Mouse (Mus musculus): ENCODE measurements around the gene Vangl1. TPM values are rescaled to one million over a fixed set of nuclear protein-coding genes. Genes with fewer than 3 reads are reported as not detected.

The Vangl1 gene
- total and polyA plus RNA-seq, 2 experiments from 2014 or later, result 5.7 to 6.5 TPM

GRCm38 (mm10) chr3:102145645-102146386 is 58.7 kb downstream of the Vangl1 start:
- no peak for TF ChIP-seq CTCF (IDR thresholded peaks at IDR 0.05; ENCODE audit: low read depth)
- no peak overlapping the region for H3K9ac ChIP-seq
- no peak overlapping the region for H3K27ac ChIP-seq (ENCODE audit: low read depth, low read length)
- ATAC-seq, result peak; percentile 10; the same call in 1 of the 2 replicates
- no peaks in the 10 kb centered on the region for H3K9me3 ChIP-seq (ENCODE audit: low read length)
- 13% methylated on average over 6 of the region's 6 CpGs for WGBS
- H3K27me3 ChIP-seq (ENCODE audit: insufficient read depth, low read length), result no peaks in the 10 kb centered on the region
- H3K36me3 ChIP-seq (ENCODE audit: insufficient read depth), result no peaks in the 10 kb centered on the region
- no peak overlapping the region for H3K4me3 ChIP-seq (ENCODE audit: low read depth, low read length)
- H3K4me1 ChIP-seq (ENCODE audit: insufficient read depth), result no peaks in the 10 kb centered on the region
- DNase-seq, result no peak
- H3K4me2 ChIP-seq (ENCODE audit: low read depth), result no peak overlapping the region

GRCm38 (mm10) chr3:102144401-102144800 is 60.1 kb downstream of the Vangl1 start:
- TF ChIP-seq CTCF (IDR thresholded peaks at IDR 0.05; ENCODE audit: low read depth), result no peak
- no peaks in the 10 kb centered on the region for H3K4me1 ChIP-seq (ENCODE audit: insufficient read depth)
- no peak overlapping the region for H3K4me3 ChIP-seq (ENCODE audit: low read depth, low read length)
- H3K27me3 ChIP-seq (ENCODE audit: insufficient read depth, low read length), result no peaks in the 10 kb centered on the region
- no peak overlapping the region for H3K4me2 ChIP-seq (ENCODE audit: low read depth)
- no peak for ATAC-seq
- H3K9me3 ChIP-seq (ENCODE audit: low read length), result no peaks in the 10 kb centered on the region
- no peaks in the 10 kb centered on the region for H3K36me3 ChIP-seq (ENCODE audit: insufficient read depth)
- no peak for DNase-seq
- H3K9ac ChIP-seq, result no peak overlapping the region
- no peak overlapping the region for H3K27ac ChIP-seq (ENCODE audit: low read depth, low read length)
- WGBS, result 98% methylated on average over 4 of the region's 4 CpGs

GRCm38 (mm10) chr3:102143536-102143935 is 61.0 kb downstream of the Vangl1 start:
- no peak overlapping the region for H3K9ac ChIP-seq
- no peak for TF ChIP-seq CTCF (IDR thresholded peaks at IDR 0.05; ENCODE audit: low read depth)
- no peak overlapping the region for H3K4me3 ChIP-seq (ENCODE audit: low read depth, low read length)
- 95% methylated on average over 3 of the region's 3 CpGs for WGBS
- no peaks in the 10 kb centered on the region for H3K9me3 ChIP-seq (ENCODE audit: low read length)
- H3K4me1 ChIP-seq (ENCODE audit: insufficient read depth), result no peaks in the 10 kb centered on the region
- no peaks in the 10 kb centered on the region for H3K27me3 ChIP-seq (ENCODE audit: insufficient read depth, low read length)
- ATAC-seq (no peak), DNase-seq (no peak)
- no peak overlapping the region for H3K27ac ChIP-seq (ENCODE audit: low read depth, low read length)
- H3K4me2 ChIP-seq (ENCODE audit: low read depth), result no peak overlapping the region
- H3K36me3 ChIP-seq (ENCODE audit: insufficient read depth), result no peaks in the 10 kb centered on the region

- no peaks in the 10 kb centered on the region for H3K9me3 ChIP-seq (ENCODE audit: low read length)
- WGBS, result 96% methylated on average over 4 of the region's 4 CpGs
- no peak overlapping the region for H3K9ac ChIP-seq
- H3K36me3 ChIP-seq (ENCODE audit: insufficient read depth), result no peaks in the 10 kb centered on the region
- no peak for TF ChIP-seq CTCF (IDR thresholded peaks at IDR 0.05; ENCODE audit: low read depth)
- no peak overlapping the region for H3K27ac ChIP-seq (ENCODE audit: low read depth, low read length)
- no peak overlapping the region for H3K4me2 ChIP-seq (ENCODE audit: low read depth)
- ATAC-seq, result no peak
- DNase-seq, result no peak
- no peaks in the 10 kb centered on the region for H3K27me3 ChIP-seq (ENCODE audit: insufficient read depth, low read length)
- no peaks in the 10 kb centered on the region for H3K4me1 ChIP-seq (ENCODE audit: insufficient read depth)
- H3K4me3 ChIP-seq (ENCODE audit: low read depth, low read length), result no peak overlapping the region
These were observed 61.5 kb downstream of the Vangl1 start for GRCm38 (mm10) chr3:102142947-102143346.

GRCm38 (mm10) chr3:102141893-102142292 is 62.6 kb downstream of the Vangl1 start:
- H3K9me3 ChIP-seq (ENCODE audit: low read length), result no peaks in the 10 kb centered on the region
- ATAC-seq, result no peak
- no peak overlapping the region for H3K9ac ChIP-seq
- no peaks in the 10 kb centered on the region for H3K36me3 ChIP-seq (ENCODE audit: insufficient read depth)
- TF ChIP-seq CTCF (IDR thresholded peaks at IDR 0.05; ENCODE audit: low read depth), result no peak
- H3K27ac ChIP-seq (ENCODE audit: low read depth, low read length), result no peak overlapping the region
- H3K27me3 ChIP-seq (ENCODE audit: insufficient read depth, low read length), result no peaks in the 10 kb centered on the region
- no peak for DNase-seq
- H3K4me2 ChIP-seq (ENCODE audit: low read depth), result no peak overlapping the region
- no peaks in the 10 kb centered on the region for H3K4me1 ChIP-seq (ENCODE audit: insufficient read depth)
- 40% methylated on average over 6 of the region's 6 CpGs for WGBS
- H3K4me3 ChIP-seq (ENCODE audit: low read depth, low read length), result no peak overlapping the region

DNA sequence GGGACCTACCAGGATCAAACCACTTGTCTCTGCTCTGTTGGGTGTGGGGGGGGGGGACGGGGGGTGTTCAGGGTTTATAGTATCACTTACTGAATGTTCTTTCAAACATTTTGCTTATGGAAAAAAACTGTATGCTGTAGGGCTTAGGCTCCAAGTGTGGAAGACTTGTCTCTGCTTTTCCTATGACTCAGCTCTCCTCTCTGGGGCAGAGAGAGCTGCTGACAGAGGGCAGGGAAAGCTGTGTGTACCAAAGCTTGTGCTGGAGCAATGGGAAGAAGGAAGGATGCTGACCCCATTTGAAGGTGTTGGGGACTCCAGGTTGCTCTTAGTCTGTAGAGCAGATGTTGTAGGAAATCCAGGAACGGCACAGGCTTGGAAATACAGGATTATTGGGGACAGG is 63.0 kb downstream of the Vangl1 start:
- Histone ChIP-seq H3K9me3 (ENCODE audit: low read length) (no peaks in the 10 kb centered on the region), H3K9ac (no peak overlapping the region), H3K4me2 (ENCODE audit: low read depth) (no peak overlapping the region), H3K4me1 (ENCODE audit: insufficient read depth) (no peaks in the 10 kb centered on the region), H3K36me3 (ENCODE audit: insufficient read depth) (no peaks in the 10 kb centered on the region), H3K4me3 (ENCODE audit: low read depth, low read length) (no peak overlapping the region), H3K27me3 (ENCODE audit: insufficient read depth, low read length) (no peaks in the 10 kb centered on the region), H3K27ac (ENCODE audit: low read depth, low read length) (no peak overlapping the region)
- ATAC-seq, result no peak
- no peak for DNase-seq
- WGBS, result 82% methylated on average over 2 of the region's 2 CpGs
- TF ChIP-seq CTCF (IDR thresholded peaks at IDR 0.05; ENCODE audit: low read depth), result no peak

GRCm38 (mm10) chr3:102140606-102141005 is 63.9 kb downstream of the Vangl1 start:
- no peaks in the 10 kb centered on the region for H3K4me1 ChIP-seq (ENCODE audit: insufficient read depth)
- H3K27me3 ChIP-seq (ENCODE audit: insufficient read depth, low read length), result no peaks in the 10 kb centered on the region
- H3K4me2 ChIP-seq (ENCODE audit: low read depth), result no peak overlapping the region
- no peak for TF ChIP-seq CTCF (IDR thresholded peaks at IDR 0.05; ENCODE audit: low read depth)
- H3K4me3 ChIP-seq (ENCODE audit: low read depth, low read length), result no peak overlapping the region
- DNase-seq (no peak), ATAC-seq (no peak)
- 97% methylated on average over 6 of the region's 6 CpGs for WGBS
- H3K9me3 ChIP-seq (ENCODE audit: low read length), result no peaks in the 10 kb centered on the region
- H3K9ac ChIP-seq, result no peak overlapping the region
- H3K36me3 ChIP-seq (ENCODE audit: insufficient read depth), result no peaks in the 10 kb centered on the region
- no peak overlapping the region for H3K27ac ChIP-seq (ENCODE audit: low read depth, low read length)
